Mouse (Mus musculus) spleen, adult 2 months (tissue): ENCODE results near the gene Zcchc2.

ENCODE experiments used
- CTCF ChIP-seq: fragments of 200-500 bp; IDR thresholded peaks from 2 replicates; pipeline ENCODE4 v1.5.1; 2011; ENCODE audit warnings: mild to moderate bottlenecking, inconsistent platforms; ENCODE audit not compliant: insufficient read depth, insufficient read length, insufficient replicate concordance; ENCODE audit errors: extremely low read depth
- POLR2A ChIP-seq: fragments of 200-500 bp; IDR thresholded peaks from 2 replicates; pipeline ENCODE4 v1.6.1; 2011; ENCODE audit warnings: low read depth, low read length, inconsistent platforms

DNA sequence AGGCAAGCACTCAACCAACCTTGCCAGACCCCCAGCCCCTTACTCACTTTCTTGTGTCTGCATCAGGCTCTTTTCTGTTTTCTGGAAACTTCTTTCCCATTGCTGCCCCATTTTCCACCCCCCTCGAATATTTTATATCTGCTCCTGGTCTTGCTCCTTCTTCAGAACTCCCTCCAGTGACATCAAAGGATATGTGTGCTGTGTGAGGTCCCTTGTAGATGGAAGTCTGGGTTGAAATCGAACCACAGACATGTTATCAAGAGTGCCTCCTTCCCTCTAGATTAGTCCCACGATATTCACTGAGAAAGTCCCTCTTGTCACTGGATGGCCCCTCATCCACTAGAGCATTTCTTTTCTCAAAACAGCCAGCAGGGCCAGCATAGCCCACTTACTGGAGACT lies 86.4 kb downstream of the Zcchc2 start:
- TF ChIP-seq POLR2A (no peak), CTCF (no peak)
